Mouse (Mus musculus) adrenal gland, adult 2 months (tissue): ENCODE data around the gene Ube2g1. TPM values are rescaled to one million over a fixed set of nuclear protein-coding genes. Genes with fewer than 3 reads are reported as not detected.
"Not testable (repeated sequence)": the region's sequence is repeated elsewhere in the genome, so short reads cannot be mapped to it uniquely, and the experiment has no call there.

Experiments used
- DNase-seq: peaks from one replicate; pipeline ENCODE4 v3.0.0; 2021
- microRNA-seq, 2 experiments: library from miRNA; unstranded; fragments of <30 nt; microRNA quantifications; one replicate each; pipeline ENCODE4 v1.2.0; 2021
- polyA plus RNA-seq: library from polyadenylated mRNA; depleted of rRNA; stranded (reverse); fragments of >200 nt; gene quantifications from 2 replicates; pipeline ENCODE4 v1.2.3, GENCODE M21; 2012; rRNA removed
- total RNA-seq, 2 experiments: library from RNA; stranded (reverse); gene quantifications; 2 replicates each; pipeline ENCODE4 v1.2.3; 2021

Gene Ube2g1
- total and polyA plus RNA-seq, 3 experiments, result 22.0 to 44.8 (median 39.2) TPM

GRCm38 (mm10) chr11:72692353-72692752 lies 85.3 kb downstream of the Ube2g1 start:
- DNase-seq, result no peak

- DNase-seq, result no peak
These were observed 87.9 kb downstream of the Ube2g1 start for GRCm38 (mm10) chr11:72695025-72695424.

GRCm38 (mm10) chr11:72696368-72696971 lies 89.4 kb downstream of the Ube2g1 start:
- no peak for DNase-seq

GRCm38 (mm10) chr11:72697323-72697722 lies 90.2 kb downstream of the Ube2g1 start:
- no peak for DNase-seq

GRCm38 (mm10) chr11:72705111-72705510 lies 98.0 kb downstream of the Ube2g1 start:
- not testable (repeated sequence) for DNase-seq

- DNase-seq, result no peak
These were observed 105.6 kb downstream of the Ube2g1 start for GRCm38 (mm10) chr11:72712721-72713120.

- no peak for DNase-seq
These were observed 111.1 kb downstream of the Ube2g1 start for GRCm38 (mm10) chr11:72718161-72718560.

GRCm38 (mm10) chr11:72723165-72723564 lies 116.1 kb downstream of the Ube2g1 start:
- no peak for DNase-seq

GRCm38 (mm10) chr11:72723871-72724270 lies 116.8 kb downstream of the Ube2g1 start:
- no peak for DNase-seq

- DNase-seq, result no peak
These were observed 118.9 kb downstream of the Ube2g1 start for GRCm38 (mm10) chr11:72726023-72726422.

GRCm38 (mm10) chr11:72733736-72734135 lies 126.7 kb downstream of the Ube2g1 start:
- DNase-seq, result no peak

- DNase-seq, result no peak
These were observed 127.9 kb downstream of the Ube2g1 start for GRCm38 (mm10) chr11:72734840-72735518.

GRCm38 (mm10) chr11:72735519-72735860 lies 128.4 kb downstream of the Ube2g1 start:
- DNase-seq, result no peak

Small RNAs within 50 kb of the gene (microRNA-seq; reads per million reads assigned to microRNA genes)
- 0 reads per million in 2 experiments for gene Gm25678

Other genes starting within 250 kb of the Ube2g1 start
- gene Tekt1, start 244.8 kb upstream of the Ube2g1 start, total RNA-seq, result under 1 TPM; 0.21 to 0.86 TPM
- gene Tekt1, start 244.8 kb upstream of the Ube2g1 start, polyA plus RNA-seq, result 0.07 and 0.17 TPM in 2 replicates
- 1 to 10 TPM; 2.4 to 2.5 TPM for gene Smtnl2, start 195.6 kb upstream of the Ube2g1 start, total RNA-seq
- gene Smtnl2, start 195.6 kb upstream of the Ube2g1 start, polyA plus RNA-seq, result 4.4 and 5.6 TPM in 2 replicates
- gene Ggt6, start 171.8 kb upstream of the Ube2g1 start, total RNA-seq, result 1 to 10 TPM in 1 of 2 experiments, under 1 TPM in 1; 0.83 to 4.7 TPM
- 8.5 and 13.4 TPM in 2 replicates for gene Ggt6, start 171.8 kb upstream of the Ube2g1 start, polyA plus RNA-seq
- gene Mybbp1a, start 165.9 kb upstream of the Ube2g1 start, total RNA-seq, result 10 to 100 TPM; 68.0 to 86.1 TPM
- 31.6 and 37.9 TPM in 2 replicates for gene Mybbp1a, start 165.9 kb upstream of the Ube2g1 start, polyA plus RNA-seq
- 1 to 10 TPM; 2.0 to 4.2 TPM for gene Spns2, start 117.4 kb upstream of the Ube2g1 start, total RNA-seq
- gene Spns2, start 117.4 kb upstream of the Ube2g1 start, polyA plus RNA-seq, result 5.2 and 7.6 TPM in 2 replicates
- gene Spns3, start 56.8 kb upstream of the Ube2g1 start, total RNA-seq, result under 1 TPM in 1 of 2 experiments, not detected in 1; 0.10 TPM
- 0.17 and 0.39 TPM in 2 replicates for gene Spns3, start 56.8 kb upstream of the Ube2g1 start, polyA plus RNA-seq
- gene Ankfy1, start 82.7 kb downstream of the Ube2g1 start, total RNA-seq, result 10 to 100 TPM; 39.9 to 40.1 TPM
- gene Ankfy1, start 82.7 kb downstream of the Ube2g1 start, polyA plus RNA-seq, result 14.1 and 19.1 TPM in 2 replicates
- gene Cyb5d2, start 188.9 kb downstream of the Ube2g1 start, total RNA-seq, result 10 to 100 TPM; 21.3 to 22.9 TPM
- 7.8 and 8.5 TPM in 2 replicates for gene Cyb5d2, start 188.9 kb downstream of the Ube2g1 start, polyA plus RNA-seq
- 10 to 100 TPM; 31.5 to 32.7 TPM for gene Zzef1, start 188.9 kb downstream of the Ube2g1 start, total RNA-seq
- gene Zzef1, start 188.9 kb downstream of the Ube2g1 start, polyA plus RNA-seq, result 19.5 and 23.6 TPM in 2 replicates